ENCODE assay signal across 25 mouse cellular contexts in genomic region chr6:117811256-117811655, GRCm38 (mm10).
"Had no signal": no experiment of that assay in that cellular context is flagged by ENCODE, and none has a peak within 500 bp of the region (broad histone marks: within the 10 kb centered on the region; RNA-seq: fewer than 3 reads in every experiment).

No protein-coding gene starts in this region.

- H3K4me2 ChIP-seq: heart, embryonic 11.5 days; heart, embryonic 13.5 days; heart, embryonic 15.5 days; hindbrain, embryonic 12.5 days; hindbrain, embryonic 14.5 days; intestine, embryonic 15.5 days; limb, embryonic 12.5 days had no signal

- H3K4me1 ChIP-seq: hindbrain, embryonic 10.5 days; hindbrain, embryonic 12.5 days; intestine, embryonic 15.5 days; limb, embryonic 12.5 days had no signal

- H3K9ac ChIP-seq: heart, embryonic 13.5 days; heart, embryonic 15.5 days; hindbrain, embryonic 12.5 days; hindbrain, embryonic 14.5 days; intestine, embryonic 15.5 days; limb, embryonic 12.5 days had no signal

- H3K4me3 ChIP-seq: gastrocnemius, adult 2 months; heart, adult 2 months; heart, embryonic 13.5 days; heart, embryonic 15.5 days; hindbrain, embryonic 10.5 days; hindbrain, embryonic 12.5 days; intestine, embryonic 15.5 days; layer of hippocampus, adult 2 months; left cerebral cortex, adult 2 months; limb, embryonic 10.5 days; limb, embryonic 12.5 days had no signal

- H3K27me3 ChIP-seq: heart, embryonic 13.5 days; heart, embryonic 15.5 days; hindbrain, embryonic 12.5 days; intestine, embryonic 15.5 days; limb, embryonic 12.5 days had no signal

- ATAC-seq: hindbrain, embryonic 16.5 days; inflammation-experienced regulatory T-cells, adult 6 months; intestine, embryonic 15.5 days; intestine, postnatal 0 days had no signal

- H3K36me3 ChIP-seq: heart, embryonic 13.5 days; heart, embryonic 15.5 days; hindbrain, embryonic 10.5 days; hindbrain, embryonic 12.5 days; intestine, embryonic 15.5 days; limb, embryonic 10.5 days; limb, embryonic 12.5 days had no signal

- H3K27ac ChIP-seq: gastrocnemius, adult 2 months; heart, adult 2 months; heart, embryonic 13.5 days; heart, embryonic 15.5 days; hindbrain, embryonic 10.5 days; hindbrain, embryonic 12.5 days; hindbrain, embryonic 14.5 days; intestine, embryonic 15.5 days; layer of hippocampus, adult 2 months; left cerebral cortex, adult 2 months; limb, embryonic 12.5 days had no signal

- DNase-seq: gastrocnemius, postnatal 10 days; gastrocnemius, postnatal 25 days; heart, adult 2 months; heart, postnatal 14 days; heart, postnatal 4 days; kidney, adult 18-20 months; kidney, adult 8-10 months; kidney, postnatal 10 days; kidney, postnatal 25 days; liver had no signal

- H3K9me3 ChIP-seq: heart, embryonic 13.5 days; heart, embryonic 15.5 days; hindbrain, embryonic 10.5 days; hindbrain, embryonic 12.5 days; intestine, embryonic 15.5 days; limb, embryonic 10.5 days; limb, embryonic 12.5 days had no signal
